Mouse (Mus musculus): ENCODE measurements around the gene Nudt6. TPM values are rescaled to one million over a fixed set of nuclear protein-coding genes. Genes with fewer than 3 reads are reported as not detected.

The Nudt6 gene
- polyA plus RNA-seq, 1 experiment from 2014 or later, result 5.1 TPM

DNA sequence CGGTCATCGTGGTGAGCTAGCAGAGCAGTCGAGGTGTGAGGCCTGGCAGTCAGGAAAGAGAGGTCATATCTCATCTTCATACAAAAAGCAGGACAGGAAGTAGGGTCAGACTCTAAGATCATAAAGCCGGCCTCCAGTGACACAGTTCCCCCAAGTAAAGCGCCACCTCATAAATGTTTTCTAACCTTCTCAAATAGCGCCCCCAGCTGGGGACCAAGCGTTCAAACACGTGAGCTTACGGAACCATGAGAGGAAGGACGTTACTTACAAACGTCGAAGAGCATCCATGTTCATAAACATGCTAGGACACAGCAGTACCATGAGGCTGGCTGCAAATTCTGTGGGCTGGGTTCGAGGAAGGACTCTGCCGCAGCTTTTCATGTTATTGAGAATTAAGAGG lies 40.8 kb downstream of the Nudt6 start:
- no peak overlapping the region for H3K4me3 ChIP-seq
- ATAC-seq (ENCODE audit: low FRiP score, low read depth), result no peak
- no peaks in the 10 kb centered on the region for H3K27me3 ChIP-seq (replicated peaks)
- H3K27ac ChIP-seq, result no peak overlapping the region
- no peaks in the 10 kb centered on the region for H3K36me3 ChIP-seq
- no peaks in the 10 kb centered on the region for H3K4me1 ChIP-seq
- H3K9ac ChIP-seq, result no peak overlapping the region
- no peaks in the 10 kb centered on the region for H3K9me3 ChIP-seq
- WGBS, result 82% methylated on average over 14 of the region's 14 CpGs
- no peak overlapping the region for H3K4me2 ChIP-seq (replicated peaks)

DNA sequence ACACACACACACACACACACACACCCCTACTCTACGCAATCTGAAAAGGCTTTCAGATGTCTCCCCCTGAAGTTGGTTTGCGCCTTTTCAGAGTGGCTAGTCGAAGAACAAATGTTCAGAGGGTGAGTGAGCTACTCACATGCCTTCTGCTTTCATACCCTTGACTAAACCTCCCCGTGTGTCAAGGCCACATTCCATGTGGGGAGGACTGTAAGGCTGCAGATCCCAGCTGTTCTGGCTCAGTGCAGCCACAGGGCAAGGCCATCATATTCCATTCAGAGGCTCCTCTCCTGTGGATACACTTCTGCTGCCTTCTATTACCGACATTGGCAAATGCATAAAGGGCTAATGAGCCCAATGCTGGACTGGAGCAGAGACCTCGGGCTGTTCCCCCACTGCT lies 41.6 kb downstream of the Nudt6 start:
- 75% methylated on average over 6 of the region's 6 CpGs for WGBS
- ATAC-seq (ENCODE audit: low FRiP score, low read depth), result no peak
- Histone ChIP-seq H3K4me1 (no peaks in the 10 kb centered on the region), H3K9me3 (no peaks in the 10 kb centered on the region), H3K27me3 (replicated peaks) (no peaks in the 10 kb centered on the region), H3K27ac (no peak overlapping the region), H3K9ac (no peak overlapping the region), H3K4me2 (replicated peaks) (no peak overlapping the region), H3K36me3 (no peaks in the 10 kb centered on the region), H3K4me3 (no peak overlapping the region)

DNA sequence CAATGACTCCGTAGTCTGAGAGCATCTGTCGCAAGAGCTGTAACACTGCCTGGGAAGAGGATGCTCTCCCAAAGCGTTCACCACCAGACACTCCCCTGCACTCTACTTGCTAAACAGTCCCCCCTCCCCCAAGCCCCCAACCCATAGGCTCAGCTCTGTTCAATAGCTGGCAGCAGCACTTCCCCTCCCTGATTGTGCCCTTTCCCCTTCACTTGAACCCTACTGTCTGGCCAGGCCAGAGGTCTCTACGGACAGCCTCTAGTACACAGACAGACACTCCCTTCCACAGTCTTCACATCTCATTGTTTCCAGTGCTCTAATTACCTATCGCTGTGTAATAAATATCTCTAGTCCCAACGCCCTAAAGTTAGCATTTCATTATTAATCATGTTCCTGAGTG lies 42.1 kb downstream of the Nudt6 start:
- ATAC-seq (ENCODE audit: low FRiP score, low read depth), result no peak
- no peaks in the 10 kb centered on the region for H3K9me3 ChIP-seq
- 63% methylated on average over 6 of the region's 6 CpGs for whole genome bisulfite sequencing
- no peak overlapping the region for H3K9ac ChIP-seq
- H3K27ac ChIP-seq, result no peak overlapping the region
- H3K4me1 ChIP-seq, result no peaks in the 10 kb centered on the region
- H3K4me3 ChIP-seq, result no peak overlapping the region
- no peaks in the 10 kb centered on the region for H3K27me3 ChIP-seq (replicated peaks)
- no peaks in the 10 kb centered on the region for H3K36me3 ChIP-seq
- no peak overlapping the region for H3K4me2 ChIP-seq (replicated peaks)

DNA sequence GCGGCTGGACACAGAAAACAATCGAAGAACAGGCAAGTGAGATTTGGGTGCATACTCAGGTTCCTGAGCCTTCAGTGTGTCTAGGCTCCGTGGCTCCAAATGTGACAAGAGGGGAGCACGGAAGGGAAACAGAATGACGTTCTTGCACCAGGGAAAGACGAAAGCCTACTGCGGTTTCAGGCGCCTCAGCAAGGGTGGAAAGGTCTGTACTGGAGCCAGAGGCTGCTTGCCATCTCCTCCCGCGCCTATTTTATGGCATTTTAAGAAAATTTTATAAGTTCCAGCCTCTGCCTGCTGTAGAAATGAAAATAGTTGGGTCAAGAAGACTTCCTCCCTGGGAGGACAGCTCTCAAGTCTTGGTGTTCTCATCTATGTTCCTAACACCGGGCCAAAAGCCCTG lies 46.3 kb downstream of the Nudt6 start:
- no peaks in the 10 kb centered on the region for H3K9me3 ChIP-seq
- 91% methylated on average over 11 of the region's 11 CpGs for WGBS
- H3K4me3 ChIP-seq, result no peak overlapping the region
- H3K9ac ChIP-seq, result no peak overlapping the region
- no peaks in the 10 kb centered on the region for H3K4me1 ChIP-seq
- ATAC-seq (ENCODE audit: low FRiP score, low read depth), result no peak
- no peaks in the 10 kb centered on the region for H3K27me3 ChIP-seq (replicated peaks)
- no peak overlapping the region for H3K27ac ChIP-seq
- H3K4me2 ChIP-seq (replicated peaks), result no peak overlapping the region
- H3K36me3 ChIP-seq, result no peaks in the 10 kb centered on the region

DNA sequence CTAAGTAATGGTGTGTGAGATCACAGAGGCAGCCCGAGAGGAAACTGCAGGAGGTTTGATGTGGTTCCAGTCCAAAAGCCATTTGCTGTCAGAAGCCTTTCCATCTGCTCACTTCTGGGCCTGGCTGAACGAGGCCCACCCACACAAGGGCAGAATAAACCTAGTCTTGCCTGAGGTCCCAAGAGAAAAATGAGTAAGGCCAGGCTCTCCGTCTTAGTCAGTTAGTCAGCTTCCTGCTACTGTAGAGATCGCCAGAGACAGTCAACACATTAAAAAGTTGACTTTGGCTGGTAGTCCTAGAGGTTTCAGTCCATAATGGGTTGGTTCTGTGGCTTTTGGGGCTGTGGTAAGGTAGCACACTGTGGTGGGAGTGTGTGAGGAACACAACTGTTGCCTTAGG lies 49.6 kb downstream of the Nudt6 start:
- no peaks in the 10 kb centered on the region for H3K9me3 ChIP-seq
- H3K36me3 ChIP-seq, result no peaks in the 10 kb centered on the region
- H3K4me3 ChIP-seq, result no peak overlapping the region
- H3K27me3 ChIP-seq (replicated peaks), result no peaks in the 10 kb centered on the region
- H3K4me1 ChIP-seq, result no peaks in the 10 kb centered on the region
- H3K27ac ChIP-seq, result no peak overlapping the region
- H3K4me2 ChIP-seq (replicated peaks), result no peak overlapping the region
- no peak for ATAC-seq (ENCODE audit: low FRiP score, low read depth)
- 76% methylated on average over 4 of the region's 4 CpGs for WGBS
- H3K9ac ChIP-seq, result no peak overlapping the region

DNA sequence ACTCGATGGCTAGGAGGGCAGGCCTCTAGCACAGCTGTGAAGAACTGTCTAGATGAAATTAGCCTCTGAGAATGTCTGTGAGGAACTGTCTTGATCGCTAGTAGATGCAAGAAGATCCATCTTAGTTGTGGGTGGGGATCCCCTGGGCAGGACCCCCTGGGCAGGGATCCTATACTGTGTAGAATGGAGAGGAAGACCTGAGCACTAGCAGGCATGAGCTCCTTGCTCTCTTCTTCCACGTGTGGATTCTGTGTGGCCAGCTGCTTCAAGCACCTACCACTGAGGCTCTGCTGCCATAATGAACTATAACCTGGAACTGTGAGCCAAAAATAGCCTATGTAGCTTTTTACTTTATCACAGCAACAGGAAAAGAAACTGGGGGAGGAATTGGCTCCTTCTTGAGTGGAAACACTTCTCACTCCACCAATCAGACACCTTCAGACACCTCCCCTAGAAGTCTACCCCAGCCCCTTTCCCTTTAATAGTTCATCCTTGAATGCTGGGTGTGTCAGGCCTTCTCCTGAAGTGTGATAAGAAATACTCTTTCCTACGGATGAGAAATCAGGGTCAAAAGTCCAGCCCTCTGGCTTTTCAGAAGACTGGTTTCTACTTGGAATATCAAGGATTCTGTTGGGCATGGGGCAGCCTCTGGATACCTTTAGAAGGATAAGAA lies 53.5 kb downstream of the Nudt6 start:
- Histone ChIP-seq H3K36me3 (no peaks in the 10 kb centered on the region), H3K4me3 (no peak overlapping the region), H3K27me3 (replicated peaks) (no peaks in the 10 kb centered on the region), H3K4me1 (no peaks in the 10 kb centered on the region), H3K9me3 (no peaks in the 10 kb centered on the region), H3K4me2 (replicated peaks) (no peak overlapping the region), H3K9ac (no peak overlapping the region), H3K27ac (no peak overlapping the region)
- ATAC-seq (ENCODE audit: low FRiP score, low read depth), result no peak
- WGBS, result 74% methylated on average over 4 of the region's 4 CpGs

DNA sequence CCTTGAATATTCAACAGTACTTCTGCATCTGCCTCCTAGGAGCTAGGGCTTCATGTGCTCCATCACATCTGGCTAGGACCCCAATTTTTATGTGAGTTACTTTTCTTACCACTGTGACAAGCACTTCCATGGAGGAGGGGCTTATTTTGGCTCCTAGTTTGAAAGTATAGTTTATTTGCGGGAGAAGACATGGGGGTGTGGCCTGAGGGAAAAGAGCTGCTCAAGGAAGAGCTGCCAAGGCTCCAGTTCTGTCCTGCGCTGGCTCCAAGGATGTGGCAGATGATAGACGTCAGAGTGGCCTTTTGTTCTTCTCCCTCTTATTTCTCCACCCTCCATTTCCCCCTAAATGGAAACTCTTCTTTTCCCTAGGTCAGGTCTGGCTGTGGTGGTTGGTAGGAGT lies 54.0 kb downstream of the Nudt6 start:
- WGBS, result 50% methylated on average over 3 of the region's 3 CpGs
- no peak for ATAC-seq (ENCODE audit: low FRiP score, low read depth)
- Histone ChIP-seq H3K9ac (no peak overlapping the region), H3K36me3 (no peaks in the 10 kb centered on the region), H3K9me3 (no peaks in the 10 kb centered on the region), H3K27ac (no peak overlapping the region), H3K27me3 (replicated peaks) (no peaks in the 10 kb centered on the region), H3K4me3 (no peak overlapping the region), H3K4me2 (replicated peaks) (no peak overlapping the region), H3K4me1 (no peaks in the 10 kb centered on the region)

DNA sequence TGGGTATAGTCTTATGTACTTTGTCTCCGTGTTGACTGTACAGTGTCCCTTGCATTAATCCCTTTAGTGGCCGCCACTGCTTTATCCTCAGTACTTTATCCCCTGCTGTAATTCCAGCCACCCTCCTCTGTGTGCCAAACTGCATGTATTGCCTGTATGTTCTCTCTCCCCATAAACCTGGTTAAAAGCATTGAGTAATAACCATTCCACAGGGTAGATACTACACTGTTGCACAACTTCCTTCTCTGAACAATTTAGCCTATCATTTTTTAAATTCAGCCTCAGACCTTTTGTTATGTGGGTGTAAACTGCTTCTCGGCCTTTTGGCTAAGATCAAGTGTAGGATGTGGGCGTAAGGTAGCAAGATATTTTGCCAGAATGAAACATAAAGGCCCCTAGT lies 54.9 kb downstream of the Nudt6 start:
- ATAC-seq (ENCODE audit: low FRiP score, low read depth), result no peak
- no peaks in the 10 kb centered on the region for H3K27me3 ChIP-seq (replicated peaks)
- no peaks in the 10 kb centered on the region for H3K4me1 ChIP-seq
- H3K27ac ChIP-seq, result no peak overlapping the region
- H3K9ac ChIP-seq, result no peak overlapping the region
- H3K36me3 ChIP-seq, result no peaks in the 10 kb centered on the region
- H3K4me3 ChIP-seq, result no peak overlapping the region
- H3K4me2 ChIP-seq (replicated peaks), result no peak overlapping the region
- H3K9me3 ChIP-seq, result no peaks in the 10 kb centered on the region
- WGBS, result 90% methylated on average over 4 of the region's 4 CpGs

DNA sequence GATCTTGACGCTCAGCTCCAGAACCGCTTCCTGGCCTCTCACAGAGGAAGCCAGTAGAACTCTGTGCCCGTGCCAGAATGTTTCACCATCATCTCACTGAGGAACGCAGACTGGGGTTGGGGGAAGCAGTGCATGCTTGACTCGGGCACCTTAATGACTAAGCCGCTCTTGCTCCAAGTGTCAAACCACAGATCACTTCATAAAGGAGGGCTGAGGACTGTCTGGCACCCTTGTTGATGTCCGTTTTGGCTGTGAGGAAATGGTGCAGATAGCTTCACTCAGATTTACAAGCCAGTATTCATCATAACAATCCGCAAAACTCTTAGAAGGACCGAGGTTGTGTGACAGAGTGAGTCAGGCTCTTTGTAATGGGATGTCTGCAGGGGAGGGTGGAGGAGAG lies 59.3 kb downstream of the Nudt6 start:
- WGBS, result 80% methylated on average over 9 of the region's 9 CpGs
- H3K27me3 ChIP-seq (replicated peaks), result no peaks in the 10 kb centered on the region

More for the DNA sequence above, 59.3 kb downstream of the Nudt6 start:
- ATAC-seq (ENCODE audit: low FRiP score, low read depth), result no peak
- H3K27ac ChIP-seq, result no peak overlapping the region
- no peaks in the 10 kb centered on the region for H3K9me3 ChIP-seq
- no peaks in the 10 kb centered on the region for H3K36me3 ChIP-seq
- H3K4me1 ChIP-seq, result no peaks in the 10 kb centered on the region
- no peak overlapping the region for H3K9ac ChIP-seq
- no peak overlapping the region for H3K4me3 ChIP-seq
- no peak overlapping the region for H3K4me2 ChIP-seq (replicated peaks)

Other genes starting within 250 kb of the Nudt6 start
- gene Il21, start 187.6 kb downstream of the Nudt6 start, polyA plus RNA-seq (2016; fragmentation: Nextera tagmentation; extraction: Ambion mirVana), result not detected in 2 replicates
- gene Bbs12, start 107.7 kb downstream of the Nudt6 start, polyA plus RNA-seq (2016; fragmentation: Nextera tagmentation; extraction: Ambion mirVana), result 4.6 and 5.9 TPM in 2 replicates
- 2.1 and 2.6 TPM in 2 replicates for gene Cetn4, start 107.5 kb downstream of the Nudt6 start, polyA plus RNA-seq (2016; fragmentation: Nextera tagmentation; extraction: Ambion mirVana)
- gene Fgf2, start 71.9 kb downstream of the Nudt6 start, polyA plus RNA-seq (2016; fragmentation: Nextera tagmentation; extraction: Ambion mirVana), result 0.39 and 0.46 TPM in 2 replicates
- gene Spata5, start 315 bp downstream of the Nudt6 start, polyA plus RNA-seq (2016; fragmentation: Nextera tagmentation; extraction: Ambion mirVana), result 39.8 and 40.7 TPM in 2 replicates
- 5.0 and 6.9 TPM in 2 replicates for gene Spry1, start 219.7 kb upstream of the Nudt6 start, polyA plus RNA-seq (2016; fragmentation: Nextera tagmentation; extraction: Ambion mirVana)